Mouse (Mus musculus) brain, adult 10 weeks (tissue): ENCODE results near the gene Smc6. TPM values are rescaled to one million over a fixed set of nuclear protein-coding genes. Genes with fewer than 3 reads are reported as not detected.

ENCODE experiments used
- polyA plus RNA-seq: library from polyadenylated mRNA; stranded (reverse); fragments of 350-450 nt; fragmentation: Illumina TruSeq; extraction: RNeasy Lipid Tissue Mini Kit (QIAGEN cat#74804); gene quantifications from one replicate; pipeline ENCODE4 v1.2.3, GENCODE M21; 2015; ENCODE audit warnings: low read depth, low replicate concordance

Smc6 gene
- polyA plus RNA-seq: 27.3 TPM

DNA sequence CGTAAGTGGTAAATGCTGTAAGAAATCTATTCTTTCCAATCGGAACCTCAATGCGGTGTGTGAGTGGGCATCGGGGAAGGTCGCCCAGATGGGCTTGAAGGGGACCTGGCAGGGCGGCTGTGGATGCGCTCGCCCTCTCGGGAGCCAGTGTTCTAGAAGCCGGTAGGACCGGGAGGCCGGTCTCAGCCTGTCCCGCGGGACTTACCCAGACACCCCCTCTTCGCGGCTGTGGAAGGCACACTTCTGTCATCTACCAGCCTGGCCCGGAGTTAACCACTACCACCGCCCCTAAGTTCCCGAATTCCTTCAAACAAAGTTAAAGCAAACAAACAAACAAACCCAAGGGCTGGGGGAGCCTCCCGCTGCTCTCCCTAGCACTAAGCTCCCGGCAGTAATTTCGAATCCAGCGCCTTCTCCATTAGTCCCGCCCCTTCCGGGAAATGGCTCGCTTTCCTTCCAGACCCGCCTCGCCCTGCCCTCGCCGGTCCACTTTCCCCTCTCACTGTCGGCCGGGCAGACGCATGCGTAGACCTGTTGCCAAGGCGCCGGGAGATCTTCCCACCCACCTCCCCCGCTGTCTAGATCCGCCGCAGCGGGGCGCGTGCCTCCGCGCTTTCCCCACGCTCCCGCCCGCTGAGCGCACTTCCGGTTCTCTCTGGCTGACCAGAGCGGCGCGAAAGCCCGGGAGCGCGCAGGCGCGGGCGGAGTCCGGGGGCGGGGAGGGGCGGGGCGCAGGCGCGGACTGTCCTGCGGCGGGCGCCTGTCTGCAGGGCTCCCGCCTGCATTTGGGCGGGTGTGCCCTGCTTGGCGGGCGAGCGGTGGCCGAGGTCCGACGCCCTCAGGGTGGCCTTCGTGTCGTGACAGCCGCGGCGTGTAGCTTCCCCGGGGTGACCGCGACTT, at the start of gene Smc6, which contains the start of gene Gen1:
TSS of gene Smc6 (plus strand) at position 505 of the 900 bp plus-strand sequence.
TSS of gene Gen1 (minus strand) at position 420 of the 900 bp plus-strand sequence.

Other genes starting within 250 kb of the Smc6 start
- gene Kcns3, start 114.8 kb upstream of the Smc6 start, polyA plus RNA-seq: 9.1 TPM
- not detected for gene Msgn1, start 56.9 kb upstream of the Smc6 start, polyA plus RNA-seq
- 0.57 TPM for gene Gen1, start 85 bp upstream of the Smc6 start, polyA plus RNA-seq
- 906 TPM for gene Vsnl1, start 170.7 kb downstream of the Smc6 start, polyA plus RNA-seq
- gene Rad51ap2, start 190.2 kb downstream of the Smc6 start, polyA plus RNA-seq: 0.76 TPM